Comparison of ENCODE assay signal across 10 mouse cellular contexts in genomic region chr16:8924732-8925131, GRCm38 (mm10).
"Had no signal": no experiment of that assay in that cellular context is flagged by ENCODE, and none has a peak within 500 bp of the region (broad histone marks: within the 10 kb centered on the region; RNA-seq: fewer than 3 reads in every experiment).

No protein-coding gene starts in this region.

- H3K4me2 ChIP-seq: limb, embryonic 13.5 days; midbrain, embryonic 12.5 days; neural tube, embryonic 13.5 days had no signal

- H3K4me3 ChIP-seq: limb, embryonic 13.5 days; midbrain, embryonic 12.5 days; neural tube, embryonic 13.5 days had no signal

- H3K9ac ChIP-seq: limb, embryonic 13.5 days; liver, embryonic 14.5 days; midbrain, embryonic 12.5 days; neural tube, embryonic 13.5 days had no signal

- H3K27me3 ChIP-seq: limb, embryonic 13.5 days; midbrain, embryonic 12.5 days; neural tube, embryonic 13.5 days had no signal

- H3K27ac ChIP-seq: limb, embryonic 13.5 days; liver, embryonic 14.5 days; midbrain, embryonic 12.5 days; neural tube, embryonic 13.5 days had no signal

- H3K36me3 ChIP-seq: limb, embryonic 13.5 days; midbrain, embryonic 12.5 days; neural tube, embryonic 13.5 days had no signal

- DNase-seq: kidney, postnatal 14 days; left cerebral cortex, postnatal 4 days; lung, adult 18-20 months; right cerebral cortex, postnatal 25 days; thymus, postnatal 36 days had no signal

- H3K4me1 ChIP-seq: limb, embryonic 13.5 days; midbrain, embryonic 12.5 days; neural tube, embryonic 13.5 days had no signal

- H3K9me3 ChIP-seq: limb, embryonic 13.5 days; midbrain, embryonic 12.5 days had no signal

- ATAC-seq: midbrain, embryonic 16.5 days had no signal
